Mouse (Mus musculus): Measurements from ENCODE around the gene Epha2. TPM values are rescaled to one million over a fixed set of nuclear protein-coding genes. Genes with fewer than 3 reads are reported as not detected.

Gene Epha2
- total RNA-seq, 2 experiments from 2014 or later = 1.3 TPM; not detected in 1

- no peak for ATAC-seq (replicated peaks; ENCODE audit: low FRiP score, poor library complexity, severe bottlenecking)
Observed at GRCm38 (mm10) chr4:141353868-141354267, 52.8 kb downstream of the Epha2 start.

GRCm38 (mm10) chr4:141357811-141358210 lies 56.8 kb downstream of the Epha2 start:
- ATAC-seq (replicated peaks; ENCODE audit: low FRiP score, poor library complexity, severe bottlenecking) = no peak

- ATAC-seq (replicated peaks; ENCODE audit: low FRiP score, poor library complexity, severe bottlenecking) = no peak
Observed at GRCm38 (mm10) chr4:141359222-141359621, 58.2 kb downstream of the Epha2 start.

- no peak for ATAC-seq (replicated peaks; ENCODE audit: low FRiP score, poor library complexity, severe bottlenecking)
Observed at GRCm38 (mm10) chr4:141360846-141361245, 59.8 kb downstream of the Epha2 start.

GRCm38 (mm10) chr4:141362937-141363548 lies 62.0 kb downstream of the Epha2 start:
- ATAC-seq (replicated peaks; ENCODE audit: low FRiP score, poor library complexity, severe bottlenecking) = no peak

GRCm38 (mm10) chr4:141365126-141365525 lies 64.1 kb downstream of the Epha2 start:
- ATAC-seq (replicated peaks; ENCODE audit: low FRiP score, poor library complexity, severe bottlenecking) = 0 out of 2 replicates have a peak, but pooled peaks have one; percentile 9

- ATAC-seq (replicated peaks; ENCODE audit: low FRiP score, poor library complexity, severe bottlenecking) = no peak
Observed at GRCm38 (mm10) chr4:141365876-141366275, 64.8 kb downstream of the Epha2 start.

- no peak for ATAC-seq (replicated peaks; ENCODE audit: low FRiP score, poor library complexity, severe bottlenecking)
Observed at GRCm38 (mm10) chr4:141367997-141368791, 67.2 kb downstream of the Epha2 start, which contains the start of gene Fam131c. Gene Fam131c, plus strand, starts transcription at chr4:141368220.

- ATAC-seq (replicated peaks; ENCODE audit: low FRiP score, poor library complexity, severe bottlenecking) = no peak
Observed at GRCm38 (mm10) chr4:141372426-141372825, 71.4 kb downstream of the Epha2 start.

Other genes with a start within 250 kb of the Epha2 start
- gene Crocc, start 240.7 kb upstream of the Epha2 start, total RNA-seq (2015; ENCODE audit: low replicate concordance) = 0.36 TPM in 1 of 2 replicates, not detected in the other
- 1.4 TPM in 1 of 2 replicates, not detected in the other for gene Crocc, start 240.7 kb upstream of the Epha2 start, total RNA-seq (2017; ENCODE audit: low replicate concordance)
- 51.1 and 67.4 TPM in 2 replicates for gene Necap2, start 222.9 kb upstream of the Epha2 start, total RNA-seq (2015; ENCODE audit: low replicate concordance)
- 45.2 and 108 TPM in 2 replicates for gene Necap2, start 222.9 kb upstream of the Epha2 start, total RNA-seq (2017; ENCODE audit: low replicate concordance)
- not detected in 2 replicates for gene Spata21, start 212.9 kb upstream of the Epha2 start, total RNA-seq (2015; ENCODE audit: low replicate concordance)
- not detected in 2 replicates for gene Spata21, start 212.9 kb upstream of the Epha2 start, total RNA-seq (2017; ENCODE audit: low replicate concordance)
- gene Szrd1, start 161.5 kb upstream of the Epha2 start, total RNA-seq (2015; ENCODE audit: low replicate concordance) = 13.7 and 19.3 TPM in 2 replicates
- 14.8 and 20.2 TPM in 2 replicates for gene Szrd1, start 161.5 kb upstream of the Epha2 start, total RNA-seq (2017; ENCODE audit: low replicate concordance)
- gene Fbxo42, start 153.3 kb upstream of the Epha2 start, total RNA-seq (2015; ENCODE audit: low replicate concordance) = 37.5 and 43.6 TPM in 2 replicates
- gene Fbxo42, start 153.3 kb upstream of the Epha2 start, total RNA-seq (2017; ENCODE audit: low replicate concordance) = 37.2 and 39.9 TPM in 2 replicates
- gene Rsg1, start 87.3 kb upstream of the Epha2 start, total RNA-seq (2015; ENCODE audit: low replicate concordance) = not detected in 2 replicates
- gene Rsg1, start 87.3 kb upstream of the Epha2 start, total RNA-seq (2017; ENCODE audit: low replicate concordance) = not detected in 2 replicates
- gene Arhgef19, start 61.7 kb upstream of the Epha2 start, total RNA-seq (2015; ENCODE audit: low replicate concordance) = not detected in 2 replicates
- gene Arhgef19, start 61.7 kb upstream of the Epha2 start, total RNA-seq (2017; ENCODE audit: low replicate concordance) = not detected in 2 replicates
- not detected in 2 replicates for gene Fam131c, start 67.0 kb downstream of the Epha2 start, total RNA-seq (2015; ENCODE audit: low replicate concordance)
- not detected in 2 replicates for gene Fam131c, start 67.0 kb downstream of the Epha2 start, total RNA-seq (2017; ENCODE audit: low replicate concordance)
- gene Clcnka, start 97.5 kb downstream of the Epha2 start, total RNA-seq (2015; ENCODE audit: low replicate concordance) = not detected in 2 replicates
- not detected in 2 replicates for gene Clcnka, start 97.5 kb downstream of the Epha2 start, total RNA-seq (2017; ENCODE audit: low replicate concordance)
- gene Clcnkb, start 114.8 kb downstream of the Epha2 start, total RNA-seq (2015; ENCODE audit: low replicate concordance) = not detected in 2 replicates
- gene Clcnkb, start 114.8 kb downstream of the Epha2 start, total RNA-seq (2017; ENCODE audit: low replicate concordance) = not detected in 2 replicates
- gene Hspb7, start 119.5 kb downstream of the Epha2 start, total RNA-seq (2015; ENCODE audit: low replicate concordance) = not detected in 2 replicates
- gene Hspb7, start 119.5 kb downstream of the Epha2 start, total RNA-seq (2017; ENCODE audit: low replicate concordance) = not detected in 2 replicates
- not detected in 2 replicates for gene Srarp, start 134.9 kb downstream of the Epha2 start, total RNA-seq (2015; ENCODE audit: low replicate concordance)
- gene Srarp, start 134.9 kb downstream of the Epha2 start, total RNA-seq (2017; ENCODE audit: low replicate concordance) = not detected in 2 replicates
- gene Zbtb17, start 143.4 kb downstream of the Epha2 start, total RNA-seq (2015; ENCODE audit: low replicate concordance) = 1.4 and 14.3 TPM in 2 replicates
- gene Zbtb17, start 143.4 kb downstream of the Epha2 start, total RNA-seq (2017; ENCODE audit: low replicate concordance) = 1.5 and 7.7 TPM in 2 replicates
- gene Spen, start 237.4 kb downstream of the Epha2 start, total RNA-seq (2015; ENCODE audit: low replicate concordance) = 72.9 and 77.1 TPM in 2 replicates
- 132 and 139 TPM in 2 replicates for gene Spen, start 237.4 kb downstream of the Epha2 start, total RNA-seq (2017; ENCODE audit: low replicate concordance)